Mouse (Mus musculus) brown adipose tissue, adult 24 weeks (tissue): ENCODE data around the gene Tfap2e. TPM values are rescaled to one million over a fixed set of nuclear protein-coding genes. Genes with fewer than 3 reads are reported as not detected.
A peak's percentile ranks its signal among the peaks of the same experiment; 100 is the strongest.

Experiments used
- H3K27ac ChIP-seq: fragments of 200-500 bp; replicated peaks from 2 replicates; pipeline ENCODE4 v1.5.1; 2012; ENCODE audit warnings: low read depth, mild to moderate bottlenecking, low read length
- H3K4me1 ChIP-seq: fragments of 200-500 bp; 2 replicates; pipeline ENCODE4 v1.6.1; 2012; ENCODE audit warnings: low read length, mixed read lengths; ENCODE audit not compliant: control insufficient read depth, insufficient read depth, insufficient read length
- H3K4me3 ChIP-seq: fragments of 200-500 bp; 2 replicates; pipeline ENCODE4 v1.5.1; 2012; ENCODE audit warnings: low read depth, mild to moderate bottlenecking, low read length, moderate library complexity; ENCODE audit not compliant: insufficient read depth
- polyA plus RNA-seq: library from polyadenylated mRNA; stranded (reverse); fragments of >200 nt; gene quantifications from 2 replicates; pipeline ENCODE4 v1.2.4, GENCODE M21; 2012; ENCODE audit not compliant: missing spikeins, insufficient read depth, insufficient read length

Gene Tfap2e
- polyA plus RNA-seq: not detected in 2 replicates

DNA sequence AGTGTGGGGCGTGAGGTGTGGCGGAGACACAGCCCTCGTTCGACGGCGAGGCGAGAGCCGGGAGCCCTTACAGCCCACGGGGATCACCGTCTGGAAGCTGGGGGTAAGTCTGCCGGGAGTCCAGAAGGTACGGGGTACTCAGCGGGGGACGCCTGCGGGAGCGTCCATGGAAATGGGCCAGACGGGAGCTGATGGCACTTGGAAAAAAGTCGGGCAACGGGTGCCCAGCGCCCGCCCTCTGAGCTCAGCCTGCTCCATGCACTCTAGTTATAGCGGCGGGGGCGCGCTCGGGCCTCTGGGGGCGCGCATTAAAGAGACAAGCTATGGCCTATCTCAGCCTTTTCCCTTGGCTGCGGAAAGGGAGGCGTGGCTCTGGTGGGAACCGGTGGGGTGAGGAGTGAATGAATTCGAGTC, at the start of gene Tfap2e:
Gene Tfap2e (minus strand): TSS at position 240 of the 414 bp plus-strand sequence.
- no peaks in the 10 kb centered on the region for H3K4me1 ChIP-seq
- H3K27ac ChIP-seq: no peak within 1 kb of the TSS
- H3K4me3 ChIP-seq: peak within 1 kb of the TSS; percentile 48

DNA sequence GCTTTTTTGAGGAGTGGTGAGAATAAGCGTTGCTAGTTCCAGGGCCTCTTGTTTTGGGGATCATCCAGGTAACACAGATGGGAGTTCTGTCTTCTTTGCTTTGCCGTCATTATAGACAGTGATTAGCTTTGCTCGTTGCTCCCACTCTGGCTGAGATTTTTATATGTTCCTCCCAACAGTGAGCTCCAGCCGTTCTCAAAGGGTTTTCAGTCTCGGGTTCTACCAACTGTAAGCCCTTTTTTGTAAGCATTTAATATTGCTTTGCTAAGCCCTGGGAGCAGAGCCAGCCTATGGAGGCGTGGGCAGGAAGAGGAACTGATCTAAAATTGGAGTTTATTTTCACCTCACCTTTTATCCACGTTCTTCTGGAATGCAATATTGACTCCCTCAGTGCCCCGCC, 47.0 kb upstream of the Tfap2e start:
- H3K27ac ChIP-seq: no peak overlapping the region
- no peaks in the 10 kb centered on the region; the same call in 1 of the 2 replicates for H3K4me1 ChIP-seq
- no peak overlapping the region for H3K4me3 ChIP-seq

DNA sequence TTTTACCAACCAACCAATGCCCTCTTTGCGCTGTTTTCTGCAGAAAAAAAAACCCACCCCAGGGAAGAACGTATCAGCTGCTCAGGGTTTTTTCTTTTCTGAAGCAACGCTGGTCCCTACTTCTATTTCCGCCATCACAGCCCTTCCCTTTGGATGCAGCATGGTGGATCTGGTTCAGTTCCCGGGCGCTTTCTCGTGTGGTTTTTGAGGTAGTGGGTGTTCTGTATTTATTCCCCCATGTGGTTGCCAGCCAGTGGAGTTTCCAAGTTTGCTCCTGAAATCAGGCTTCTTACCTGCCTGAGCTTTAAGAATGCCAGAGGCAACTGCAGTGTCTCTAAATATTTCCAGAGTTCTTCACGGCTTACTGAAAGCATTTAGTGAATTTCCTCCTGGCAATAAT, 46.5 kb upstream of the Tfap2e start:
- Histone ChIP-seq H3K4me1 (no peaks in the 10 kb centered on the region; the same call in 1 of the 2 replicates), H3K27ac (no peak overlapping the region), H3K4me3 (no peak overlapping the region)

GRCm38 (mm10) chr4:126781871-126782270, 45.8 kb upstream of the Tfap2e start:
- Histone ChIP-seq H3K4me3 (no peak overlapping the region), H3K27ac (no peak overlapping the region), H3K4me1 (no peaks in the 10 kb centered on the region; the same call in 1 of the 2 replicates)

DNA sequence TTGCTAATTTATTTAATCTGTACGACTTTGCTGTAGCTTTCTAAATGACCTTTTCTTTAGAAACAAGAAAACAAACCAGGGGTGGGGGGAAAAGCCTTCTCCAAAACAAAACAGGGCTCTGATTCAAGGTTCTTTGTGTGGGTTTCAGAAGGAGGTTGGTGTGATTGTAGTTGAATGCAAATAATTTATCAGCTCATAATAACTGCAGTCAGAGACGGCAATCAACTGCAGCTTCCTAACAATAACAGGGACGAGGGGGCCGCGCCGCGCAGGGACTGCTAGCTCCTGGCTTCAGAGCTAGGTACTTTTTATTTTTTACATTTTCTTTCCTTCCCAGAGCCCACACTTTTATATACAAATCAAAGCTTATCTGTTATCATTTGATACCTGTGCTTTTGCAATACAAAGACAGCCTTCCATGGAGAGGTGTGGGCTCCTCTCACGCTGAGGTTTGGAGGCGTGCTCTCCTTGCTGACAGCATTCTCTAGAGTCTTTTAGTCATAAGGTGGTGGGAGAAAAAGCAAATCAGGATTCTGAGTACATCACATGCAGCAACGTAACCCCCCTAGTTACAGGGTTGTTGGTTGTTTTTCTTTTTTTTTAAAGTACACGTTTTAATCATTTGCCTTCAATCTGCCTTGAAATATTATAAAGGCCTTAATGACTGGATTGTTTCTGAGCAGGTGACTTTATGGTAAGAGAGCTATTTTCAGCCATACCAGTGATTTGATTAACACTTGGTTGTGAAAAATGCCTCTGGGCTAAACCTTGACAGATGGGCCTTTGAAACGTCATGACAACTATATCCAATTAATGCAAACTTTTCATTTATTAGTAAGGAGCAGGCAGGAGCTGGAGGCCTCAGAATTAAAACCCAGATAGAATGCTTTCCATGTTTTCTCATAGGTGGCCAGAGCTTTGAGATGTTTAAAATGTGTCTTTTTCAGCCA, 44.1 kb upstream of the Tfap2e start:
- Histone ChIP-seq H3K27ac (no peak overlapping the region), H3K4me3 (no peak overlapping the region), H3K4me1 (no peaks in the 10 kb centered on the region; the same call in 1 of the 2 replicates)

GRCm38 (mm10) chr4:126779148-126779581, 43.1 kb upstream of the Tfap2e start:
- Histone ChIP-seq H3K4me1 (no peaks in the 10 kb centered on the region; the same call in 1 of the 2 replicates), H3K27ac (no peak overlapping the region), H3K4me3 (no peak overlapping the region)

DNA sequence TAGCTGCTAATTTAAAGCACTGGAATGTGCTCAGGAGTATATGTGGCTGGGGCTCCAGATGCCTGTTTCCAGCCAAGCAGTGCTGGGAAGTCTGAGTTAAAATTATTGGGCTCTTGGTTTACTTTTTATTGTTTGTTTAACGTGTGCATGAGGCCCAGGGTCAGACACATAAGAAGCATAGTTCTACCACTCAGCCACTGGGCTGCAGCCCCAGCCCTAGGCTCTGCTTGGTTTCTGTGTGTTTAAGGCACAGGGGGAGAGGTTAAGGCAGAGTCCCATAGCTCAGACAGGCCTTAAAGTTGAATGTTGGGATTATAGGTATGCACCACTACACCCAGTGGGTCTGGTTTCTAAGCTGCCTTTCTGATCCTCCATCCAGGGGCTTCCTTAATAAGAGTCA, 39.1 kb upstream of the Tfap2e start:
- H3K4me1 ChIP-seq: no peaks in the 10 kb centered on the region
- no peak overlapping the region for H3K4me3 ChIP-seq
- H3K27ac ChIP-seq: no peak overlapping the region

GRCm38 (mm10) chr4:126773871-126774270, 37.8 kb upstream of the Tfap2e start:
- H3K4me1 ChIP-seq: no peaks in the 10 kb centered on the region
- H3K4me3 ChIP-seq: no peak overlapping the region
- H3K27ac ChIP-seq: no peak overlapping the region

GRCm38 (mm10) chr4:126770831-126771230, 34.8 kb upstream of the Tfap2e start:
- no peak overlapping the region for H3K27ac ChIP-seq
- no peaks in the 10 kb centered on the region for H3K4me1 ChIP-seq
- H3K4me3 ChIP-seq: no peak overlapping the region

GRCm38 (mm10) chr4:126769800-126770563, 33.9 kb upstream of the Tfap2e start:
- no peaks in the 10 kb centered on the region for H3K4me1 ChIP-seq
- H3K27ac ChIP-seq: no peak overlapping the region
- no peak overlapping the region for H3K4me3 ChIP-seq

GRCm38 (mm10) chr4:126763483-126763882, 27.4 kb upstream of the Tfap2e start:
- no peaks in the 10 kb centered on the region for H3K4me1 ChIP-seq
- H3K27ac ChIP-seq: no peak overlapping the region
- H3K4me3 ChIP-seq: no peak overlapping the region

DNA sequence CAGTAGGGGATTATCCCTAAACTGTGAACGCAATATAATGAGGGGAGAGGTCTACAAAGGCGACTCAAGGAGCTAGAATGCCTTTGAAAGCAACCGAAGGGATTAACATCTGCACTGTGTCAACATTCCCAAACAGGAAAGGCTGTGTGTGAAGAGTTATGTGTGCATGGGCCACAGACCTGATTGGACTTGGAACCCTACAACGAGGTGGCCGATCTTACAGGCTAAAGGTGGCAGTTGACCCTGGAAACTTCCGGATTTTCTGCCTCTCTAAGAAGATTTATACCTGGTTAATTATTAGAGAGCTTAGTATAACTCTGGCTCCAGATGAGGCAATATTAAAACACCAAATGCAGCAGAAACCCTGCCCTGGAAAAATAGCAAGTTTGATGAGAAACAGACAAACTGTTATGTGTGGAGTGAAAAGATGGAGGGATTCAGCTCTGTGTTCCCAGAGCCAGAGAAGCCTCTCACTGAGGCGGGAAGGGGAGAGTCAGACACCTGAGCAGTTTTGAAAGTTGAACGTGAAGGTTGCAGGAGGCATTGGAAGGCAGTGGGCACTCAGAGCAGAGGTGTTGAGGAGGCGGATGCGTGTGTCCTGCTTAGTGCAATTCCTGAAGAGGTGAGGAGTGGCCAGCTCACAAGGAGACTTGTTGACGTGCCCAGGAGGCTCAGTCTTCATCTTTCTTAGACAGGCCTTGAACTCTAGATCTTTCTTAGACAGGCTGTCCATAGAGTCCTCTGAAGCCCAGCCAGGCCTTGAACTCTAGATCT, 26.7 kb upstream of the Tfap2e start:
- Histone ChIP-seq H3K4me3 (no peak overlapping the region), H3K4me1 (no peaks in the 10 kb centered on the region), H3K27ac (no peak overlapping the region)

DNA sequence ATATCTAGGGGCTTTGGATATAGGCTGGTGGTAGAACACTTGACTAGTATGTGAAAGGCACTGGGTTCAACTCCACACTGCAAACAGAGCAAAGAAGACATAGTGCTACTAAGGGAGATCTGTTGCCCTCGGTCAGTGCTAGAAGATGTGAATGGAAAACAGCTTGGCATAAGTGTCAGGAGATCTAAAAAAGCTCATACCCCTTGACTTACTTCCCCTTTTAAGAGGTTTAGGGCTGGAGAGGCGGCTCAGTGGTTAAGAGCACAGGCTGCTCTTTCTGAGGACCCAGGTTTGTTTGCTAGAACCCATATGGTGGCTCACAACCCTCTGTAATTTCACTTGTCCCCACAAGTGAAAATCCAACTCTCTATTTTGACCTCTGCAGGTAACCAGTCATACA, 23.4 kb upstream of the Tfap2e start:
- no peaks in the 10 kb centered on the region for H3K4me1 ChIP-seq
- H3K4me3 ChIP-seq: no peak overlapping the region
- no peak overlapping the region for H3K27ac ChIP-seq

- no peak overlapping the region for H3K27ac ChIP-seq
- no peaks in the 10 kb centered on the region for H3K4me1 ChIP-seq
- H3K4me3 ChIP-seq: no peak overlapping the region
These were observed 22.3 kb upstream of the Tfap2e start for GRCm38 (mm10) chr4:126758299-126758698.

- no peaks in the 10 kb centered on the region; the same call in 1 of the 2 replicates for H3K4me1 ChIP-seq
- H3K4me3 ChIP-seq: no peak overlapping the region
- no peak overlapping the region for H3K27ac ChIP-seq
These were observed 20.7 kb upstream of the Tfap2e start for GRCm38 (mm10) chr4:126756766-126757165.
